Mouse (Mus musculus) neural tube, embryonic 12.5 days (tissue): Measurements from ENCODE around the gene Trappc6b. TPM values are rescaled to one million over a fixed set of nuclear protein-coding genes. Genes with fewer than 3 reads are reported as not detected.
A peak's percentile ranks its signal among the peaks of the same experiment; 100 is the strongest.

ENCODE experiments used
- ATAC-seq: fragments of 200-750 bp; cut with Nextera tagmentation; 2 replicates; pipeline ENCODE4 v1.8.0; 2017; ENCODE audit warnings: low read depth, mild to moderate bottlenecking, moderate TSS enrichment, moderate library complexity; ENCODE audit not compliant: low FRiP score
- H3K27ac ChIP-seq: fragments of 300-500 bp; sonication (generic); 2 replicates; pipeline ENCODE4 v1.5.1; 2016
- H3K27me3 ChIP-seq: fragments of 300-500 bp; sonication (generic); replicated peaks from 2 replicates; pipeline ENCODE4 v1.6.1; 2016; ENCODE audit warnings: mild to moderate bottlenecking
- H3K36me3 ChIP-seq: fragments of 300-500 bp; sonication (generic); 2 replicates; pipeline ENCODE4 v1.6.1; 2016; ENCODE audit warnings: mild to moderate bottlenecking
- H3K4me1 ChIP-seq: fragments of 300-500 bp; sonication (generic); 2 replicates; pipeline ENCODE4 v1.6.1; 2016
- H3K4me2 ChIP-seq: fragments of 300-500 bp; sonication (generic); replicated peaks from 2 replicates; pipeline ENCODE4 v1.6.1; 2016; ENCODE audit warnings: mild to moderate bottlenecking
- H3K4me3 ChIP-seq: fragments of 300-500 bp; sonication (generic); 2 replicates; pipeline ENCODE4 v1.5.1; 2016
- H3K9ac ChIP-seq: fragments of 300-500 bp; sonication (generic); 2 replicates; pipeline ENCODE4 v1.6.1; 2016; ENCODE audit warnings: mild to moderate bottlenecking
- H3K9me3 ChIP-seq: fragments of 300-500 bp; sonication (generic); 2 replicates; pipeline ENCODE4 v1.6.1; 2016; ENCODE audit warnings: mild to moderate bottlenecking
- WGBS: fragments of 180-500 bp; shearing (Covaris S2); methylation state at CpG from one replicate; pipeline ENCODE4 v1.1.7; 2016; 5-methylcytosine and 5-hydroxymethylcytosine counted together
- polyA plus RNA-seq: library from polyadenylated mRNA; unstranded; fragments of >200 nt; fragmentation: Nextera tagmentation; extraction: Ambion mirVana; gene quantifications from 2 replicates; pipeline ENCODE4 v1.2.1, GENCODE M21; 2016

Gene Trappc6b
- polyA plus RNA-seq, 1 experiment from 2014 or later = 121 TPM

DNA sequence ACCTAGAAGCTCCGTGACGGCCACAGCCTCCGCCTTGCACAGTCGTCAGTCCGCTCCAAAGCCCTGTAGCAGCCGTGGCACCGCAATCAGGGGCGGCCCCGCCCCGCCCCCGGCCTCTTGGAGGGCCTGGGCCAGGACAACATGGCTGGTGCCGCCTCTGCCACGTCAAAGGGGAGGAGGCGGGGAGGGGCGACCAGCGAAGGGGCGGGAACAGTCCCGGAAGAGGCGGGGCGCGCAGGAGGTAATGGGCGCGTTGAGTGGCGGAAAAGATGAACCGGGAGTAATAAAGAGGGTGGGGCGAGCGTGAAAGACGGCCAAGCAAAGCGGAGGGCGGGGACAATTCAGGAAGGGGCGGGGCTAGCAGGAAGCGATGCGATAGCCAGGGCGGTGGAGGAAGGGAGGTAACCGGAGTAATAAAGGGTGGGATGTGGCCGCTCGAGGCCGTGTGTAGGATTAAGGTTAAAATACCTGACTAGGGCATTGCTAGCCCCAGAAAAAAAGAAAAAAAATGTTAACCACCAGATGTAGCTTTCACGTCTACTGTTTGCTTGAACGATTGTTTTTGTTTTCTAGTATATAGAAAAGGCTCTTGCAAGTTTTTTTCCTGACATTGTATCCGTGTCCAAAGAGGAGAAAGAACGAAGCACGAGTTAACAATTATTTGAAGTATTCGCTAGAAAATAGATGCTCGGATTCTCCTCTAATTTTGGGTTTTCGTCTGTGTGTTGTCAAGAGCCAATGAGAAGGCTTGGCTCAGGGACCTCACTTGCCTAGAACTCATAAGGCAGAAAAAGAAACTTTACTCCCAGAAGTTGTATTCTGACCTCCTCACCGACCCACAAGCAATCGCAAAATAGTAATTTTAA lies 49.2 kb downstream of the Trappc6b start, which contains the start of gene Sec23a:
Gene Sec23a, minus strand, starts transcription at position 174 of the 866 bp plus-strand sequence.
- peak within 1 kb of the TSS; percentile 72 for H3K27ac ChIP-seq
- H3K4me1 ChIP-seq = peaks cover 14% of the 10 kb centered on the region
- H3K4me3 ChIP-seq = peak within 1 kb of the TSS; percentile 70
- ATAC-seq = peak; percentile 97
- H3K9ac ChIP-seq = peak within 1 kb of the TSS; percentile 72
- no peaks in the 10 kb centered on the region for H3K9me3 ChIP-seq
- H3K27me3 ChIP-seq = no peaks in the 10 kb centered on the region
- WGBS = under 1% methylated on average over 48 of the region's 48 CpGs
- peaks cover 4% of the 10 kb centered on the region; the same call in 1 of the 2 replicates for H3K36me3 ChIP-seq
- peak within 1 kb of the TSS; percentile 81 for H3K4me2 ChIP-seq

DNA sequence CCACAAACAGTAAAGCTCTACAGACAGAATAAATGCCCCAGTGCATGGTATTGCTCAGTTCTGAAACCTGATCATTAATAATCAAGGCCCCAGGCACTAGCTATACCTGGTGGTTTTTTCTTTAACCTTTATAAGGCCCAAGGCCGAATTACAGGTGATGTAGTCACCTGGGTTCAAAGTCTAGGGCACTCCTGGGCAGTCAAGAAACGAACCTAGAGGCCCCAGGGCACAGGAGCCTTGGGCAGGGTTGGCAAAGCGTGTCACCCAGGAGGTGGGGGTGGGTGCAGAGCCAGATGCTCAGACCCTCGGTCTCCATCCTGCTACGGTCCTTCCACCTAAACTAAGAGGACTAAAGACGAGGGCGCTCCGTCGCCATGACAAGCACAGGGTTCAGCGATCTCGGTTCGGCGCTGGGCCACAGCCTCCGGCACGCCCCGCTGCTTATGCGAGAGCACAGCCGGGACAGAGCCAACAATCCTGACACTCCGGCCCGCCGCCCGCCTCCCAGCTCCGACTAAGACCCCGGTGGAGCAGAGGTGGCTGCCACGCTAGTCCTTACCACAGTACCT lies 49.9 kb downstream of the Trappc6b start:
- no peaks in the 10 kb centered on the region for H3K9me3 ChIP-seq
- under 1% methylated on average over 25 of the region's 25 CpGs for WGBS
- H3K27me3 ChIP-seq = no peaks in the 10 kb centered on the region
- peak overlapping the region; percentile 70 for H3K4me3 ChIP-seq
- peak overlapping the region; percentile 72 for H3K9ac ChIP-seq
- ATAC-seq = no peak; the same call in 1 of the 2 replicates
- H3K36me3 ChIP-seq = peaks cover 10% of the 10 kb centered on the region
- peak overlapping the region; percentile 81 for H3K4me2 ChIP-seq
- peaks cover 14% of the 10 kb centered on the region for H3K4me1 ChIP-seq
- peak overlapping the region; percentile 72 for H3K27ac ChIP-seq

DNA sequence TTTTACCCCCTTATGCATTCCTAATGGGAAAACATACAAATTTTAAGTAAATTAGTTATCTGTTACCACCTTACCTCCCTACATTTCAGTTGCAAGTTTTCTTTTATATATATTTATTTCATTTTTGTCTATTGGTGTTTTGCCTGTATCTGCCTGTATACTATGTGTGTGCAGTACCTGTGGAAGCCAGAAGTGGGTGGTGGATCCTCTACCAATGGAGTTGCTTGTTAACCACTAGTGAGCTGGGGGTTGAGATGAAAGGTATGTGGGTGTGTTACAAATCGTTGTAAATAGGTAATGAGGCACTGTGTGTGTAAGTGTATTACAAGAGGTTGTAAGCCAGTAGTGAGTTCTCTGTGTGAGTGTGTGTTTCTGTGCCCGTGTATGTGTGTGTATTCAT lies 50.8 kb downstream of the Trappc6b start:
- peaks cover 15% of the 10 kb centered on the region for H3K36me3 ChIP-seq
- H3K9ac ChIP-seq = no peak overlapping the region
- H3K27me3 ChIP-seq = no peaks in the 10 kb centered on the region
- no peak overlapping the region for H3K27ac ChIP-seq
- H3K4me2 ChIP-seq = peak overlapping the region; percentile 81
- H3K9me3 ChIP-seq = no peaks in the 10 kb centered on the region
- H3K4me1 ChIP-seq = peaks cover 14% of the 10 kb centered on the region
- no peak for ATAC-seq
- 69% methylated on average over 2 of the region's 2 CpGs for WGBS
- H3K4me3 ChIP-seq = no peak overlapping the region

Other genes starting within 250 kb of the Trappc6b start
- 99.4 and 108 TPM in 2 replicates for gene Sec23a, start 49.5 kb downstream of the Trappc6b start, polyA plus RNA-seq
- 19.8 and 20.4 TPM in 2 replicates for gene Gemin2, start 48.1 kb downstream of the Trappc6b start, polyA plus RNA-seq
- 109 and 112 TPM in 2 replicates for gene Pnn, start 5.4 kb upstream of the Trappc6b start, polyA plus RNA-seq
- gene Mia2, start 34.3 kb upstream of the Trappc6b start, polyA plus RNA-seq = 52.2 and 53.8 TPM in 2 replicates
- 9.9 and 10.8 TPM in 2 replicates for gene Fbxo33, start 158.3 kb upstream of the Trappc6b start, polyA plus RNA-seq